Mouse (Mus musculus) liver, embryonic 14.5 days (tissue): Measurements from ENCODE around the gene Snx32. TPM values are rescaled to one million over a fixed set of nuclear protein-coding genes. Genes with fewer than 3 reads are reported as not detected.

Experiments used
- ATAC-seq: fragments of 200-750 bp; cut with Nextera tagmentation; 2 replicates; pipeline ENCODE4 v1.8.0; 2017; ENCODE audit warnings: moderate number of reproducible peaks, mild to moderate bottlenecking, moderate library complexity; ENCODE audit not compliant: insufficient read depth
- DNase-seq, 3 experiments: peaks; one replicate each; pipeline ENCODE4 v3.0.0-alpha.2; 2012 to 2013; ENCODE audit warnings: low read depth in 3 of 3, low spot score in 3 of 3
- H3K27ac ChIP-seq: fragments of 300-500 bp; sonication (generic); 2 replicates; pipeline ENCODE4 v1.5.1; 2014; ENCODE audit warnings: moderate library complexity, mild to moderate bottlenecking, control low read depth, inconsistent platforms
- H3K27me3 ChIP-seq: fragments of 300-500 bp; sonication (generic); 2 replicates; pipeline ENCODE4 v1.6.1; 2014; ENCODE audit warnings: mild to moderate bottlenecking, low read length, moderate library complexity; ENCODE audit not compliant: control insufficient read depth, insufficient read depth
- H3K36me3 ChIP-seq: fragments of 300-500 bp; sonication (generic); replicated peaks from 2 replicates; pipeline ENCODE4 v1.6.1; 2014; ENCODE audit warnings: low read depth; ENCODE audit not compliant: control insufficient read depth, insufficient read depth
- H3K4me1 ChIP-seq, 2 experiments: fragments of 200-500 bp in 1 of 2; fragments of 300-500 bp in 1 of 2; sonication (generic) in 1 of 2; replicated peaks; 2 replicates each; pipeline ENCODE4 v1.6.1; 2012 to 2014; ENCODE audit warnings: antibody characterized with exemption in 1 of 2, inconsistent platforms in 1 of 2, low read length in 1 of 2; ENCODE audit not compliant: control insufficient read depth in 2 of 2, insufficient read depth in 2 of 2
- H3K4me2 ChIP-seq: fragments of 300-500 bp; sonication (generic); 2 replicates; pipeline ENCODE4 v1.6.1; 2014; ENCODE audit warnings: low read depth, mild to moderate bottlenecking, control low read depth, moderate library complexity
- H3K4me3 ChIP-seq, 2 experiments: fragments of 200-500 bp in 1 of 2; fragments of 300-500 bp in 1 of 2; sonication (generic) in 1 of 2; 2 replicates each; pipeline ENCODE4 v1.5.1; 2012 to 2014; ENCODE audit warnings: low read depth in 2 of 2, low read length in 2 of 2, mild to moderate bottlenecking in 2 of 2, control low read depth in 1 of 2, inconsistent platforms in 1 of 2, moderate library complexity in 1 of 2; ENCODE audit not compliant: insufficient read depth in 1 of 2
- H3K9ac ChIP-seq: fragments of 300-500 bp; sonication (generic); replicated peaks from 2 replicates; pipeline ENCODE4 v1.6.1; 2014; ENCODE audit warnings: mild to moderate bottlenecking, control low read depth, moderate library complexity
- H3K9me3 ChIP-seq: fragments of 300-500 bp; sonication (generic); 2 replicates; pipeline ENCODE4 v1.6.1; 2016; ENCODE audit warnings: low read length, mixed read lengths; ENCODE audit not compliant: control insufficient read depth
- CTCF ChIP-seq: IDR thresholded peaks from 2 replicates; pipeline ENCODE4 v1.5.1; 2016; ENCODE audit warnings: antibody characterized with exemption, low read depth, control low read depth
- EP300 ChIP-seq: IDR thresholded peaks from 2 replicates; pipeline ENCODE4 v1.6.1; 2016; ENCODE audit warnings: antibody characterized with exemption, low read depth
- WGBS: fragments of 180-500 bp; shearing (Covaris S2); extraction: QIAGEN DNeasy Blood & Tissue Kit; methylation state at CpG from one replicate; pipeline ENCODE4 v1.1.7; 2014; ENCODE audit not compliant: insufficient replicate concordance; 5-methylcytosine and 5-hydroxymethylcytosine counted together
- polyA plus RNA-seq, 2 experiments: library from polyadenylated mRNA; depleted of rRNA in 1 of 2; stranded (reverse) in 1 of 2; unstranded in 1 of 2; fragments of >200 nt; fragmentation: Nextera tagmentation in 1 of 2; extraction: Ambion mirVana in 1 of 2; gene quantifications; 2 replicates each; pipeline versions ENCODE4 v1.2.1 to v1.2.3; 2012 to 2014

The Snx32 gene
- polyA plus RNA-seq, 2 experiments: 4.7 to 9.0 TPM

GRCm38 (mm10) chr19:5486286-5486685, 24.1 kb downstream of the Snx32 start:
- Histone ChIP-seq H3K9ac (no peak overlapping the region), H3K4me1 (peaks cover 15 to 21% of the 10 kb centered on the region in 2 experiments), H3K4me3 (no peak overlapping the region), H3K36me3 (peaks cover 3% of the 10 kb centered on the region), H3K27me3 (no peaks in the 10 kb centered on the region), H3K4me2 (no peak overlapping the region), H3K9me3 (no peaks in the 10 kb centered on the region), H3K27ac (no peak overlapping the region)
- TF ChIP-seq CTCF (no peak), EP300 (no peak)
- DNase-seq (no peak), ATAC-seq (no peak)
- whole genome bisulfite sequencing: 79% methylated on average over 8 of the region's 8 CpGs

GRCm38 (mm10) chr19:5485821-5486220, 24.5 kb downstream of the Snx32 start:
- Histone ChIP-seq H3K4me2 (no peak overlapping the region), H3K27ac (no peak overlapping the region), H3K4me3 (no peak overlapping the region), H3K9ac (no peak overlapping the region), H3K9me3 (no peaks in the 10 kb centered on the region), H3K4me1 (peaks cover 15 to 21% of the 10 kb centered on the region in 2 experiments), H3K27me3 (no peaks in the 10 kb centered on the region), H3K36me3 (peaks cover 3% of the 10 kb centered on the region)
- DNase-seq: no peak
- ATAC-seq: no peak
- 84% methylated on average over 7 of the region's 7 CpGs for WGBS
- TF ChIP-seq EP300: no peak
- TF ChIP-seq CTCF: no peak

- no peak overlapping the region for H3K4me2 ChIP-seq
- ATAC-seq: no peak
- no peak overlapping the region for H3K4me3 ChIP-seq
- H3K27me3 ChIP-seq: no peaks in the 10 kb centered on the region
- peaks cover 15 to 21% of the 10 kb centered on the region in 2 experiments for H3K4me1 ChIP-seq
- DNase-seq: no peak
- H3K9me3 ChIP-seq: no peaks in the 10 kb centered on the region
- no peak for TF ChIP-seq CTCF
- H3K27ac ChIP-seq: no peak overlapping the region
- no peak overlapping the region for H3K9ac ChIP-seq
- 91% methylated on average over 8 of the region's 8 CpGs for WGBS
- H3K36me3 ChIP-seq: peaks cover 3% of the 10 kb centered on the region
These were observed 25.0 kb downstream of the Snx32 start for GRCm38 (mm10) chr19:5485371-5485770.

GRCm38 (mm10) chr19:5484496-5484895, 25.8 kb downstream of the Snx32 start:
- H3K9ac ChIP-seq: no peak overlapping the region
- TF ChIP-seq CTCF (no peak), EP300 (no peak)
- peaks cover 3% of the 10 kb centered on the region for H3K36me3 ChIP-seq
- DNase-seq: no peak
- no peak overlapping the region for H3K27ac ChIP-seq
- 78% methylated on average over 5 of the region's 5 CpGs for WGBS
- H3K4me2 ChIP-seq: no peak overlapping the region
- ATAC-seq: no peak
- H3K27me3 ChIP-seq: no peaks in the 10 kb centered on the region
- peaks cover 12 to 17% of the 10 kb centered on the region in 2 experiments for H3K4me1 ChIP-seq
- H3K9me3 ChIP-seq: no peaks in the 10 kb centered on the region
- H3K4me3 ChIP-seq: no peak overlapping the region

GRCm38 (mm10) chr19:5483386-5484359, 26.7 kb downstream of the Snx32 start:
- no peak for DNase-seq
- Histone ChIP-seq H3K9ac (no peak overlapping the region), H3K4me2 (no peak overlapping the region), H3K27me3 (no peaks in the 10 kb centered on the region), H3K9me3 (no peaks in the 10 kb centered on the region), H3K4me1 (peaks cover 11% of the 10 kb centered on the region in 2 experiments), H3K4me3 (no peak overlapping the region), H3K36me3 (peaks cover 3% of the 10 kb centered on the region), H3K27ac (no peak overlapping the region)
- ATAC-seq: no peak
- TF ChIP-seq CTCF (no peak), EP300 (no peak)
- 79% methylated on average over 19 of the region's 19 CpGs for WGBS
